Mouse (Mus musculus) myocyte (in vitro differentiated cells): ENCODE measurements around the gene Ccdc51.

Source experiments
- E2F4 ChIP-seq: IDR thresholded peaks from one replicate; pipeline ENCODE4 v1.6.1; 2011; ENCODE audit warnings: mild to moderate bottlenecking, control low read depth, moderate library complexity; ENCODE audit not compliant: insufficient read depth
- MAX ChIP-seq: IDR thresholded peaks from one replicate; pipeline ENCODE4 v1.6.1; 2011; ENCODE audit warnings: low read depth, mild to moderate bottlenecking, control low read depth
- MYOD1 ChIP-seq, 3 experiments: IDR thresholded peaks; one replicate each; pipeline ENCODE4 v1.6.1; 2011; ENCODE audit warnings: control low read depth in 2 of 3, low read depth in 2 of 3, mild to moderate bottlenecking in 2 of 3, moderate library complexity in 1 of 3; ENCODE audit not compliant: insufficient read length in 2 of 3, control insufficient read depth in 1 of 3
- MYOG ChIP-seq, 3 experiments: IDR thresholded peaks; one replicate each; pipeline ENCODE4 v1.6.1; 2011; ENCODE audit warnings: control low read depth in 2 of 3, low read depth in 2 of 3, mild to moderate bottlenecking in 2 of 3; ENCODE audit not compliant: insufficient read length in 2 of 3, control insufficient read depth in 1 of 3, insufficient read depth in 1 of 3
- POLR2A ChIP-seq: IDR thresholded peaks from one replicate; pipeline ENCODE4 v1.6.1; 2011; ENCODE audit warnings: low read depth, mild to moderate bottlenecking, control low read depth, moderate library complexity; ENCODE audit not compliant: insufficient read length
- TCF3 ChIP-seq: IDR thresholded peaks from one replicate; pipeline ENCODE4 v1.6.1; 2011; ENCODE audit warnings: low read depth, control low read depth; ENCODE audit not compliant: insufficient read length

- TF ChIP-seq MYOD1 (IDR thresholded peaks at IDR 0.05; ENCODE audit: control insufficient read depth in 1 of 3, insufficient read length in 2 of 3, low read depth in 2 of 3): no peak
- TF ChIP-seq POLR2A: no peak
- no peak for TF ChIP-seq TCF3
- no peak for TF ChIP-seq MYOG (IDR thresholded peaks at IDR 0.05; ENCODE audit: control insufficient read depth in 1 of 3, insufficient read depth in 1 of 3, insufficient read length in 2 of 3, low read depth in 2 of 3)
- no peak for TF ChIP-seq E2F4
- no peak for TF ChIP-seq MAX
Measured at GRCm38 (mm10) chr9:109111591-109111990, 29.3 kb downstream of the Ccdc51 start.
